Mouse (Mus musculus) stomach, embryonic 16.5 days (tissue): ENCODE data around the gene Synj2. TPM values are rescaled to one million over a fixed set of nuclear protein-coding genes. Genes with fewer than 3 reads are reported as not detected.

Experiments
- ATAC-seq: fragments of 200-750 bp; cut with Nextera tagmentation; 2 replicates; pipeline ENCODE4 v1.8.0; 2017; ENCODE audit warnings: moderate number of reproducible peaks, moderate TSS enrichment; ENCODE audit not compliant: insufficient read depth, low FRiP score
- H3K27ac ChIP-seq: fragments of 300-500 bp; sonication (generic); 2 replicates; pipeline ENCODE4 v1.5.1; 2014; ENCODE audit warnings: low read length
- H3K27me3 ChIP-seq: fragments of 300-500 bp; sonication (generic); 2 replicates; pipeline ENCODE4 v1.6.1; 2014; ENCODE audit warnings: low read length, control low read depth, mixed read lengths; ENCODE audit not compliant: control insufficient read depth, insufficient read depth
- H3K36me3 ChIP-seq: fragments of 300-500 bp; sonication (generic); 2 replicates; pipeline ENCODE4 v1.6.1; 2014; ENCODE audit warnings: low read length; ENCODE audit not compliant: control insufficient read depth, insufficient read depth
- H3K4me1 ChIP-seq: fragments of 300-500 bp; sonication (generic); 2 replicates; pipeline ENCODE4 v1.6.1; 2014; ENCODE audit warnings: low read length, control low read depth, mixed read lengths; ENCODE audit not compliant: control insufficient read depth, insufficient read depth
- H3K4me2 ChIP-seq: fragments of 300-500 bp; sonication (generic); 2 replicates; pipeline ENCODE4 v1.6.1; 2014; ENCODE audit warnings: low read depth, low read length, mixed read lengths
- H3K4me3 ChIP-seq: fragments of 300-500 bp; sonication (generic); replicated peaks from 2 replicates; pipeline ENCODE4 v1.5.1; 2014; ENCODE audit warnings: mild to moderate bottlenecking, low read length
- H3K9ac ChIP-seq: fragments of 300-500 bp; sonication (generic); 2 replicates; pipeline ENCODE4 v1.6.1; 2014; ENCODE audit warnings: low read length
- H3K9me3 ChIP-seq: fragments of 300-500 bp; sonication (generic); replicated peaks from 2 replicates; pipeline ENCODE4 v1.6.1; 2016; ENCODE audit warnings: low read length, control low read depth; ENCODE audit not compliant: control insufficient read depth
- WGBS: fragments of 180-500 bp; shearing (Covaris S2); extraction: QIAGEN DNeasy Blood & Tissue Kit; methylation state at CpG from one replicate; pipeline ENCODE4 v1.1.7; 2014; 5-methylcytosine and 5-hydroxymethylcytosine counted together
- polyA plus RNA-seq: library from polyadenylated mRNA; unstranded; fragments of >200 nt; fragmentation: Nextera tagmentation; extraction: Ambion mirVana; gene quantifications from 2 replicates; pipeline ENCODE4 v1.2.1, GENCODE M21; 2015

Synj2 gene
- polyA plus RNA-seq, 1 experiment from 2014 or later, result 6.7 TPM

DNA sequence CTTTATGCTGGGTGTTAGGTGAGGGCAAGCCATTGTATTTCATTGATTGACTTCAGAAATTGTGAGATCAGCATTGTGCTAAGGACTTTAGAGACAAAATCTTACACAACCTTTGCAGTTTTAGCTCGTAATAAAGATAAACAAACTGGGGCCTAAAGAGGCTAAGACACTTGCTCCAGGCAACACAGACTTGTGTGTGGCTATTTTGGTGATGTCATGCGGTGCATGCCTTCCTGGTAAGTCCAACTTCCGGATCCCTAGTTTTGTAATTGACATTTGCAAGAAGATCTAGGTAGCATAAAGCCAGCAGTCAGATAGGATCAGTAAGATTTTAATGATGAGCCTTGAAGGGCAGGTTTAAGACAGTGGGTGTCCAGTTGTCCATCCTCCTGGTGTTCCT lies 1.1 kb downstream of the Synj2 start:
- Histone ChIP-seq H3K27ac (peak overlapping the region; percentile 70), H3K4me3 (peak overlapping the region; percentile 62), H3K36me3 (no peaks in the 10 kb centered on the region), H3K9me3 (no peaks in the 10 kb centered on the region), H3K4me2 (peak overlapping the region; percentile 78), H3K4me1 (peaks cover 14% of the 10 kb centered on the region), H3K27me3 (no peaks in the 10 kb centered on the region), H3K9ac (peak overlapping the region; percentile 85)
- WGBS, result 49% methylated on average over 3 of the region's 3 CpGs
- no peak for ATAC-seq

DNA sequence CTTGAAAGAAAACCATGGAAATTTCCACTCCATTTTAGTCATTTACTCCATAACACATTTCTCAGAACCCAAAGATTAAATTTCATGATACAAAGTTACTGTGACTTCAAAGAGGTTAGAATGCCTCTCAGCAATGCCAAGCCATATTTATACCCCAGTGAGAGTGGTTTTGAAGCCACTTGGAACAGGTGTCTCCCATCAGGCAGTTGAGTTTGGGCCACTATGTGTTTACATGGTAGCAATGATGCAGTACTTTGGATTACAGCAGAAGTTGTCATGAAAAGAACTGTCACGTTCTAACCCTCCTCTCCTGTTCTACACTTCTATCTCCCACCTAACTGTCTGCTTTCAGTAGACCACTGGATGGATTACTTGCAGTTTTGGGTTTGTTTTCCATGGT lies 2.0 kb downstream of the Synj2 start:
- ATAC-seq, result no peak
- 28% methylated on average over 1 of the region's 1 CpGs for WGBS
- Histone ChIP-seq H3K27me3 (no peaks in the 10 kb centered on the region), H3K27ac (0 out of 2 replicates have a peak overlapping the region, but pooled peaks have one; percentile 13), H3K4me2 (peak overlapping the region; percentile 78; the same call in 1 of the 2 replicates), H3K36me3 (no peaks in the 10 kb centered on the region), H3K4me3 (no peak overlapping the region), H3K9ac (no peak overlapping the region), H3K4me1 (peaks cover 14% of the 10 kb centered on the region), H3K9me3 (no peaks in the 10 kb centered on the region)

DNA sequence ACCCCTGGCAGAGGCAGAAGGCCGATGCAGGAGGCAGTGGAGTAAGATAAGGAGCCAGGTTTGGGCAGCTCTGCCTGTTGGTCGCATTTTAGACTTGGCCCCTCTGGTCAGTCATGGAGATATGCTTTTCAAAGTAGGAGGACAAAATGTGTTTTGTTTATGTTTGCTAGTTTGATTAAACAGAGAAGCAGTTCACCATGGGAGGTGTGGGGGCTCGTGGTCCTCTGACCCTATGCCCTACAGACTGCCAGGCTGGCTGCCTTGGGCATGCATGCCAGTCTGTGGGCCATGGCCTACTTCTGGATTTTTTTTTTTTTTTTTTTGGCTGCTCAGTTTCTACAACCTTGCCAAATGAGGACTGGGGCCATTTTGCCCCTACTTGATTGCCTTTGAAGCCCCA lies 6.0 kb downstream of the Synj2 start:
- H3K4me1 ChIP-seq, result peaks cover 12% of the 10 kb centered on the region
- WGBS, result 69% methylated on average over 3 of the region's 3 CpGs
- H3K9me3 ChIP-seq, result no peaks in the 10 kb centered on the region
- no peak overlapping the region for H3K9ac ChIP-seq
- no peaks in the 10 kb centered on the region for H3K27me3 ChIP-seq
- no peak for ATAC-seq
- no peak overlapping the region for H3K4me2 ChIP-seq
- H3K36me3 ChIP-seq, result no peaks in the 10 kb centered on the region
- H3K4me3 ChIP-seq, result no peak overlapping the region
- no peak overlapping the region for H3K27ac ChIP-seq

DNA sequence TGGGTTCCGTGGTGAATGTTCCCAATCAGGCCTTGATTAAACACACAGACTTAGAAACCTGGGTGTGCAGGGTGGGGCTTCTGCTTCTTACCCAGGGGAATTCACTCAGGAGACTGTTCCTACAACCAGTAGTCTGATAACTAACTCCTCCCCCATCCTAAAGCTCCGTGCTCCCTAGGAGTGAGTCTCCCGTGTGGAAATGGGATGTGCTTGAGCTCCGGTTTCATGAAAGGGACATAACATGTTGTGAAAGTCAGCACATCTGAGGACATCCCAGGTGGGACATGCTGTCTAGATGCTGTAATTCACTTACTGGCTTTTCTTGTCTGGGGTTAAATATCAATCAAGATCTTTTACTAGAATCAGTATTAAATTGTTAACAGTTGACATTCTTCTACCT lies 11.4 kb downstream of the Synj2 start:
- Histone ChIP-seq H3K27me3 (no peaks in the 10 kb centered on the region), H3K4me2 (no peak overlapping the region), H3K4me3 (no peak overlapping the region), H3K36me3 (no peaks in the 10 kb centered on the region), H3K4me1 (peaks cover 14% of the 10 kb centered on the region), H3K9ac (no peak overlapping the region), H3K27ac (no peak overlapping the region), H3K9me3 (no peaks in the 10 kb centered on the region)
- ATAC-seq, result no peak
- 62% methylated on average over 4 of the region's 4 CpGs for WGBS

DNA sequence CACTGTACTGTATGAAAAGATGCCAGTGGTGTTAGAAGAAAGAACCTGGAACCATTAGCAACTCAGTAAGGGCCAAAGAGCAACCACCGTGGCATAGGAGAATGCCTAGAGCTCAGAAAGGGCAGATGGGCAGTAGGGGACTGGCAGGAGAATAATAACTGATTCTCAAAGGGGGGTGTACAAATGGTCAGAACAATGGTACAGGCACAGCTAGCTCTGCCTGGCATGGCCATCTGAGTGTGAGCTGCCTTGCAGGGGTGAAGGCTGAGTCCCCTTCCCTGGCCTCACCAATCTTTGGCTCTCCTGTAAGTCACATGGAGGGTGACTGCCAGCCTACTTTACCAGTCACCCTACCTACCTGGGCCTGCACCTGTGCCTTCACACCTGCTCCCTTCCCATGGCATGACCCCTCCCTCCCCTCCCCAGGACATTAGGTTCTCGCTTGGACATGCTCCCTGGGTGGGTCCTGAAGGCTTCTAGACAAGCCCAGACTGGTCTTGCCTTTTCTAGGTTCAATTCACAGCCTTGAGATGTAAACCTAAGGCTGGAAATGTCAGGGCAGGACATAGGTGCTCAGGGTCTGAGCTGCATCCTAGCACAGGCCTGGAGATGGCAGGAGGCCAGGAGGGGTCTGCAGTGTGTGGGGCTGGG lies 15.4 kb downstream of the Synj2 start:
- Histone ChIP-seq H3K4me2 (no peak overlapping the region), H3K9ac (peak overlapping the region; percentile 36), H3K4me1 (peaks cover 43% of the 10 kb centered on the region), H3K9me3 (no peaks in the 10 kb centered on the region), H3K27ac (peak overlapping the region; percentile 87), H3K27me3 (no peaks in the 10 kb centered on the region), H3K36me3 (no peaks in the 10 kb centered on the region), H3K4me3 (no peak overlapping the region)
- 84% methylated on average over 2 of the region's 2 CpGs for WGBS
- ATAC-seq, result peak; percentile 65

DNA sequence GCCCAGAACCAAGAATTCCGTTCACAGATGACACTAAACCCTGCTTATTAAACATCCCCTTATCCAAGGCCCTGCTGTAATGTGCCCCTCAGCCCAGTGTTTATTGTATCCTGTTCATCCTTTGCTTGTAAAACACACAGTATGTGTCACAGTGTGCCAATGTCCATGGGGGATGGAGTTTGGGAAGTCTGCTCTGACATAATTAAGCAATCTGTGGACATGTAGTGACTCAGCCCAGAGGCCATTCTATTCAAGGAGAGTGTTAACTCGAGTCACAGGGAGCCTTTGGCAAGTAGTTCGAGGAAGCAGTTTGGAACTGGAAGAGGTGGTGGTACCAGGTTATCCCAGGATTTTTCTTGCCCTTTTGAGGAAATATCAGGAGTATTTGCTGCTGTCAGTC lies 16.0 kb downstream of the Synj2 start:
- Histone ChIP-seq H3K4me2 (no peak overlapping the region), H3K27ac (peak overlapping the region; percentile 87), H3K27me3 (no peaks in the 10 kb centered on the region), H3K4me3 (no peak overlapping the region), H3K36me3 (no peaks in the 10 kb centered on the region), H3K4me1 (peaks cover 43% of the 10 kb centered on the region), H3K9ac (peak overlapping the region; percentile 36), H3K9me3 (no peaks in the 10 kb centered on the region)
- WGBS, result 34% methylated on average over 3 of the region's 3 CpGs
- no peak for ATAC-seq

DNA sequence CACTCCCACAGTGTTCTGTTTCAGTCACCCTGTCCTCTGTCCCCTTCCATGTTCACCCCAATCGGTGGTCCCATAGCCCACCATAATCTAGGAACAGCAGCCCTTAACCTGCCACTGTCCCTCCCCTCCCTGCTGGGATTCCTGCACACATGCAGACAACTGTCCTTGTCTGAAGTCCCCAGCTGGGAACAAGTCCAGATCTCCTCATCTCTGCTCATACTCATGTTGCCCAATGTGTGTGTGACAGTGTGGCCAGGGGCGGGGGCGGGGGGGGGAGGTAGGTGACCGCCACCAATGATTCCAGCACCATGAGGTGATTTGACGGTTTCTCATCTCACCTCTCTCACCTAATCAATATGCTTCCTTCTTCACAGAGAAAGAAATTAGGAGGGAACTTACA lies 17.1 kb downstream of the Synj2 start:
- Histone ChIP-seq H3K4me3 (no peak overlapping the region), H3K36me3 (no peaks in the 10 kb centered on the region), H3K4me1 (peaks cover 43% of the 10 kb centered on the region), H3K27me3 (no peaks in the 10 kb centered on the region), H3K4me2 (peak overlapping the region; percentile 35; the same call in 1 of the 2 replicates), H3K9me3 (no peaks in the 10 kb centered on the region), H3K9ac (no peak overlapping the region), H3K27ac (peak overlapping the region; percentile 87; the same call in 1 of the 2 replicates)
- ATAC-seq, result no peak
- 88% methylated on average over 5 of the region's 5 CpGs for WGBS

DNA sequence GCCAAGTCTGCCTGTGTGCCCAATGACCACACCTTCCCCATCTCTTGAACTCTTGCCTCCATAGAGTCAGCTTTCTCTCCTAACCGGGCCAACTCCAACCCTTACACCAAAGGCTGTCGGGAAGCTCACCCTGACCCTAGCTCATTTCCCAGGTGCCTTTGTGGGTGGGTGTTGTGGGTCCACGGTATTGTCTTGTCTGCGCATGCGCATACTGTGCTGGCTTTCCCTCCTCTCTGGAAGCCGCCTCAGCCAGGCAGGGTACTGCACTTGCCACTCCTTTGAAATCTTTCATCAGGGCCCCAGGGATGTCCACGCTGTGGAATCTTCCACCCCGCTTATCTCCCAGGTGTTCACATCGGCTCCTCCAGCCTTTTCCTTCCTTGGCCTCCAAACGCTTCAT lies 17.6 kb downstream of the Synj2 start:
- ATAC-seq, result no peak
- WGBS, result 76% methylated on average over 10 of the region's 10 CpGs
- Histone ChIP-seq H3K27ac (peak overlapping the region; percentile 87), H3K27me3 (no peaks in the 10 kb centered on the region), H3K4me3 (peak overlapping the region; percentile 22; the same call in 1 of the 2 replicates), H3K9ac (peak overlapping the region; percentile 29; the same call in 1 of the 2 replicates), H3K9me3 (no peaks in the 10 kb centered on the region), H3K4me2 (peak overlapping the region; percentile 35), H3K36me3 (no peaks in the 10 kb centered on the region), H3K4me1 (peaks cover 43% of the 10 kb centered on the region)

DNA sequence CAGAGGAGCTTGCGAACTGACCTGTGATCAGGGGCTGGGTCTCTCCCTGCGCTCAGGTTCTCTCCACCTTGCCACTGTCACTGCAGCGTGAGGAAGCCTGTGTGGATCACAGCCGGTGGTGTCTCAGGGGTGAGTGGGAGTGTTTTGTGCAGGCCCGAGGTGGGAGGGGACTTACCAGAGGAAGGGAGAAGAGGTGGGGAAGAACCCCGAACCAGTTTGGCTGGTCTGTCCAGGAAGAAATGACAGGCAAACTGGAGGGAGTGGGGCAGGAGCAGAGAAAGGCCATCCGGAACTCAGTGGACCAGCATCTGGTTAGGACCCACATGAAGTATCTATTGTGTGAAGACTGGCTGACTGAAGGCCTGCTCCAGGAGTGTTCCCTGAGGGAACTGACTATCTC lies 18.0 kb downstream of the Synj2 start:
- no peaks in the 10 kb centered on the region for H3K9me3 ChIP-seq
- peak overlapping the region; percentile 35 for H3K4me2 ChIP-seq
- peak overlapping the region; percentile 87 for H3K27ac ChIP-seq
- no peaks in the 10 kb centered on the region for H3K36me3 ChIP-seq
- H3K4me1 ChIP-seq, result peaks cover 43% of the 10 kb centered on the region
- H3K27me3 ChIP-seq, result no peaks in the 10 kb centered on the region
- peak overlapping the region; percentile 22 for H3K4me3 ChIP-seq
- peak overlapping the region; percentile 29 for H3K9ac ChIP-seq
- 42% methylated on average over 7 of the region's 7 CpGs for WGBS
- peak; percentile 74 for ATAC-seq
